Mouse (Mus musculus) A20 (cell line): ENCODE measurements around the gene 2010300C02Rik.
"Not testable (repeated sequence)": the region's sequence is repeated elsewhere in the genome, so short reads cannot be mapped to it uniquely, and the experiment has no call there.

Source experiments
- DNase-seq: peaks from one replicate; pipeline ENCODE4 v3.0.0-alpha.2; 2011; ENCODE audit warnings: low read depth, low spot score

Gene 2010300C02Rik

DNA sequence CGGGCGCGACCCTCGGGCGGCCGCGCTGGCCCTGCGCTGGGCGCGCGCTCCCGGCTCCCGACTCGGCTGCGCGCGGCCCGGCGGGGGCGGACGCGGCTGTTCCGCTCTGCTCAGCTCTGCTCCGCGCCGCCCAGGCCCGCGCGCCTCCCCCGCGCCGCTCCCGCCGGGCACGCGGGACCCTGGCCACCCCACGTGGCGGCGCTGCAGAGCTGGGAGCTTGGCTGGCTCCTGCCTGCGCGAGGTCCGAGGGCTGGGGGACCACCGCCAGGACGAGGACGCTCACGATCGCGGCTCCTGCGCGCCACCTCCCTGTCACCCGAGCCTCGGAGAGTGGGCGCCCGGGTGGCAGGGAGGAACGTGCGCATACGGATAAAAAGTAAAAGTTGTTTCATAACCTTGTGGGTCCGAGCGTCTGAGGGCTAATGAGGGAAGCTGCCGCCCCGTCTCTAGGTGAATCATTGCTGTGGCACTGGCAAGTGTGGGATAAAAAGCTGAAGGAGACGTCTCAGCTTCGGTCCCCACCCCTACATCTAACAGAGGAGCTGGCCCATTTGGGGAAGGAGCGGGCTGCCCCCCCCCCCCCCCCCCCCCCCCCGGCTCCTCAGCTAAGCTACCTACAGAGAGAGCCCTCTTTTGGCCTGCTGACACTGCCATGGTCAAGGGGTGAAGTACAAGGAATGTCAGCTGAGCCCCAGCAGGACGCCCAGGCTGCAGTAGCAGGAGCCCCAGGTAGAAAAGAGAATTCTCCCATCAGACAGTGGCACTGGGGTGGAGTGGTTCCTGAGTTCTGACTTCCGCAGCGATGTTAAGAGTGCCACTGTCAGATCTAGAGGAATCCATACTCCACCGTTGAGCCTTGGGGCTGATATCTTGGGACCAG is at the start of gene 2010300C02Rik:
Gene 2010300C02Rik (minus strand): TSS at position 325 of the 880 bp plus-strand sequence.
- DNase-seq = no peak

DNA sequence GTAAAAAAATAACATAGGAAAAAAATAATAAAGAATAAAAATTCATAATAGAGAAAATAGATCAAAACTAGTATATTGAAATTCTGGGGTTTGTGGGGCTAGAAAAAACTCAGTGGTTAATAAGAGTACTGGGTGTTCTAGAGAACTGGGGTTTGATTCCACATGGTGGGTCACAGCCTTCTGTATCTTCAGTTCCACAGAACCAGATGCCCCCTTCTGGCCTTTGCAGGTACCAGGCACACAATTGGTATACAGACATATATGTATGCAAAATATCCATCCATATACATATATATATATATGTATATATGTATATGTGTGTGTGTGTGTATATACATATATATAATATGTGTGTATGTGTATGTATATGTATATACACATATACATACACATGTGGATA is 39.5 kb upstream of the 2010300C02Rik start:
- DNase-seq = peak; percentile 12

DNA sequence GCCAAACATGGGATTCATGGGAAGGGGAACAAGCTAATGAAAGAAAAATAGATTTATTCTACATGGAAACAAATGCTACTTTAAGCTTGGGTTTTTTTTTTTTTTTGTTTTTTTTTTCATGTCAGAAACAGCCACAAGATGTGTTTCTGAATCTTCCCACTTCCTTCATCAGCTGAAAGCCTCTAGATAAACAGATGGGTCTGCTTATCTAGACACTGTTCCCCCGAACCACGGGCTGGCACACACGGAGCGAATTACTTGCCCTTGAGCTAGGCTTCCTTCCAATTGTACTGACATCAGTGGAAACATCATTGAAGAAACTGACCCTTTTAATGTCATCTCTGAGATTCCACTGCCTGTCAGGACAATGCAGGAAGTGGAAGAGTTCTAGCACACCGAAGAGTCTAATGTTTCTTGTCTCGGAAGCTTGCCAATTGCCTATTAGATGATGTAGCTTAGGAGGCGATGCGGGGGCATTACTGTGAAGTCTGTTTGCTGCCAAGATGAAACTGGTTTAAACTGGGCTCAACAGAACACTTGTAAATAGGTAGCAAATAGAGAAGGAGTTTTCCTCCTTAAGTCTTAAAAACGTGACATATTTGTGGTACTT is 24.9 kb upstream of the 2010300C02Rik start:
- DNase-seq = no peak

DNA sequence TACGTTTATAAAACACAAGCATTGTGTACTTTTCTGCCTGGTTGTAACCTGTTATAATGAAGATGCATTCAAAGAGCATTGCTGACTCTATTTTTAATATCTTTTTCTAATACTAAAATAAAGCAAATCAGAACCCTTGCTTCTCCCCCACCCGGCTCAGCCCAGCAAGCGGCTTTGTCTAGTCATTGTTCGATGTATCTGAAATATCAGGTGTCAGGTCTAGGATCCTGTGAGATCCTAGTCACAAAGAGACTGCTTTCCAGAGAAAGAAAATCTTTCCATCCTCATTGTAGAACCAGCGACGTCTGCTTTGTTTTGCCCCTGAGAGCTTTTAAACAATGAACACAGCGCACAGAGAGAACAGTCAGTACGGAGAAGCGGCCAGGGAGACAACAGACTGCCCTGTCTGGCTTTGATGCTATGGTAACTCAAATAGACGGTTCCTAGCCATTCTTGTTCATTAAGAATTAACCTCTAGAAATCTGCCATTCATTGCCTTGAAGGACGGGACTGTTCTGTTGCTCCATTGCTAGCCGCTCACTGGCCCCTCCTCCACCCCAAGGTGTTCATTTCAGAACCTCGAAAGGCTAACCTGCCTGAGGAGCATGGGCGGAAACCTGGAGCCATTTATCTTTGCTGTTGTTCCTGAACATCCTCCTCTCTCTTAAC is 22.9 kb upstream of the 2010300C02Rik start:
- DNase-seq = no peak

DNA sequence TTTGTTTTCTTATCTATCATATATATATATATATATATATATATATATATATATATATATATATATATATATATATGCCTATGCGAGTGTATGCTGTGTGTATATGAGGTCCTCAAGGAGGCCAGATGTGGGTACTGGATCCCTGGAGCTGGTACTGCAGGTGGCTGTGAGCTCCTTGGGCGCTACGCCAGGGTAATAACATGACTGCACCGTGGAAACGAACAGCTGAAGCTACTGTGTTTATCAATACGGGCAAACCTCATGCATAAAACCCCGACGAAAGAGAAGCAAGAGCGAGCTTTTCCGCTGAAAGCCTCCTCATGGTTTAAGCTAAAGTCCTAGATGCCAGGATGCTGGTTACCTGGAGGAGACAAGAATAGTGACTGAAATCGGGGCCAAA is 22.2 kb upstream of the 2010300C02Rik start:
- no peak for DNase-seq

DNA sequence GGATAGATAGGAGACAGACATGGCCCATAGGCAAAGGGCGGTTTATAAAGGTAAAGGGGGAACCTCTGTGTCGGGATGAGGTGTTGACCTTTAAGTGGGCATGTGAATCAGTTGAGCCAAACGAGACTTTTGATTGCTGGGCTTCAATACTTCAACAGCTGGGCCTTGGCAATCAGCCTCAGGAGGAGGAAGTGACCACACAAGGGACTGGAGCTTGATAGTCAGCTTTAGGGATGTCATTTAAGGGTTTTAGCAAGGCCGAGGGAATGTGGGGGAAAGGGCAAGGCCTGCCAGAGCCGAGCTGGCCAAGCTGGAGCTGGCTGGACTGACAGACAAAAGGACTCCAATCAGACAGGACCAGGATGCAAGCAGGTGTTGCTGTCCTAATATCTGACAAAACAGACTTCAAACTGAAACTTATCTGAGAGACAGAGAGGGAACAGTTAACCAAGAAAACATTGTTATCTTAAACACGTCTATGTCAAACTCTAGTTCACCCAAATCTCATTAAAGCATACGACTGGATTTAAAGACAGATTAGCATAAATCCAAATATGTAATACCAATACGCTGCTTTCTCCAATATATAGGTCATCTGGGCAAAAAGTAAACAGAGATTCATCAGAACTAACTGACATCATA is 20.4 kb upstream of the 2010300C02Rik start:
- DNase-seq = no peak

DNA sequence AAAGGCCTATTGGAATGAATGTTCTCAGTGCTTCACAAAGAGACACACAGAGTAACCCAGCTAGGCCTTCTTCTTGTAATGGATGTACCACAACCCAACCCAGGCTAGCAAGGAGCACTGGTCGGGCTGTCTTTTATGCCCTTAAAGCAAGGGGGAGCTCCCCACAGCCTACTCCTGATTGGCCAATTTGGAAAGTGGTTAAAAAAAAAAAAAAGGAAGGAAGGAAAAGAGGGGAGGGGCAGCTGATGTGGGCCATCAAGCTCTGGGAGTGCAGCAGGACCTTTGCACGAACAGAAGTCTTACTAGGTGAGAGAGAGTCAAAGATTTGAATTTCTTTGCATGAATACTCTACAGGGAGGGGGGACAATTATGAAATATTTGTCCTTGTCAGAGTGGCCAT is 19.0 kb upstream of the 2010300C02Rik start:
- no peak for DNase-seq

DNA sequence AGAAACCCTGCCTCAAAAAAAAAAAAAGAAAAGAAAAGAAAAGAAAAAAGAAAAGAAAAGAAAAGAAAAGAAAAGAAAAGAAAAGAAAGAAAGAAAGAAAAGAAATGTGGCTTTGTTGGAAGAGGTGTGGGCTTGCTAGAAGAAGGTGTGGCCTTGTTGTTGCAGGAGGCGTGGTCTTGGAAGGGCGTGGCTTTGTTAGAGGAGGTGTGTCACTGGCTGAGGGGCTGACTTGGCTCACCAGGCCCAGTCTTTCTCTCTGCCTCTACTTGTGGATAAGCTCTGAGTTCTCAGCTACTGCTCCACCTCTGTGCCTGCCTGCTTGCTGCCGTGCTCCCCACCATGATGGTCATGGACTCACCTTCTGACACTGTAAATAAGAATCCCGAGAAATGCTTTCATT is 17.2 kb upstream of the 2010300C02Rik start:
- DNase-seq = peak; percentile 47

DNA sequence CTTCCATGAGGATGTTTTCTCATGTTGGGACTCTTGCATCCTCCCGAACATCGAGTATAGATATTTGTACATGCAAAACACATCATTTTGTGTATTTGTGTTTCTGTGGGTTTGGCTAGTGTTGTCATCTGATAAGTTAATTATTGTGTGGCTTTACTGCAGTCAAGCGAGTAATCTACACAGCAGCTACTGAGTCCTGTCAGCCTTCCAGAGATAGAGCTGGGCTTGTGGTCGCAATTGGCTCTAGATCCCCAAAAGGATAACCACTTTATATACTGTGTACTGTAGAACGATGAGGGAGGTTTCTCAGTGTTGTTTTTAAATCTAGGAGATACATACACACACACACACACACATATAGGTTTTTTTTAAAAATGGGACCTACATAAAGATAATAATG is 16.0 kb upstream of the 2010300C02Rik start:
- no peak for DNase-seq

DNA sequence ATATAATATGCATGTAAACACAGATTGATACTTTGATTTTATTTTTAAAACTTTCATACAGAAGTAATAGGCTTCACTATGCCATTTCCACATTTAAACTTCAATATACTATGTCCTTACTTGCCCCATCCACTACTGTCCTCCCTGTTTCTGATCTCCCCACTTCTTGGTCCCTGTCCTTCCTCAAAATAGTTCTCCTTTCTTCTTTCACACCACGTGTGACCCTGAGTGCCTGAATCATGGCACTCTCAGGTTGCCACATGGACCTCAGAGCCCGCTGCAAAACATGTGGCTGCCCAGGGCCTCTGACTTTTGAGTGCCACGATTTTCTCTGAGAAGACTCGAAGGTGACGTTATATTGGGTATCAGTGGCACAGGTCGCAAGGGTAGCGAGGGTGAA is 15.0 kb upstream of the 2010300C02Rik start:
- DNase-seq = no peak

DNA sequence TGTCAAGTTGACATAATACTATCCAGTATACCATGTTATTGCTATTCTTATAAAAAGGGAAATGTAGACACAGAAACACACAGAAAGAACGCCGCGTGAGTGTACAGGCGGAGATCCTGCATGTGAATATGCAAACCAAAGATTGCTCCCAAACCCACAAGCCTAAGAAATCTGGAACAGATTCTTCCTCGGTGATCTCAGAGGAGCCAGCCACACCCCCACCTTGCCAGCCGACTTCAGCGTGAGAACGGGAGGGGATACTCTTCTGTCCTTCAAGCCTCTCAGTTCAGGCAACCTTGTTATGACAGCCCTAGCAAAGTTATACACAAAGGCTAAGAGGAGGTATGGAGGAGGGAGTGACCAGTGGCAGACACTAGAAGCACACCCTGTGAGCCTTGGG is 9.5 kb upstream of the 2010300C02Rik start:
- no peak for DNase-seq

DNA sequence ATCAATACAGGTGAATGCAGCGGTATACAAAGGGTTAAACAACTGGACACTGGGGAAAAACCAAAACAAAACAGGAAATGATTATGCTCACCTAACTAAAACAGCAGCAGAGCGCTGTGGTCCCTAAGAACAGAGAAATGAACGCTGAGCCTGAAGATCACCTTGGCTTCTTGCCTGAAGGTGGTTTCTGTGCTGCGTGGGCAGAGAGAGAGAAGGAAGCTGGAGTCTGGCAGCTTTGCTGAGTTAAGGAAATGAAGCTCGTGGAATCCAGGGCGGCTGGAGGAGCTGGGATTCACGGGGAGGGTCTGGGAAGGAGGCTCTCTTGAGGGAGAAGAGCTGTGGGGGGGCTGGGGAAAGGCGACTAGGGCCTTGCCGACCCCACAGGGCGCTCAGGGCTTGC is 8.2 kb upstream of the 2010300C02Rik start:
- no peak for DNase-seq

DNA sequence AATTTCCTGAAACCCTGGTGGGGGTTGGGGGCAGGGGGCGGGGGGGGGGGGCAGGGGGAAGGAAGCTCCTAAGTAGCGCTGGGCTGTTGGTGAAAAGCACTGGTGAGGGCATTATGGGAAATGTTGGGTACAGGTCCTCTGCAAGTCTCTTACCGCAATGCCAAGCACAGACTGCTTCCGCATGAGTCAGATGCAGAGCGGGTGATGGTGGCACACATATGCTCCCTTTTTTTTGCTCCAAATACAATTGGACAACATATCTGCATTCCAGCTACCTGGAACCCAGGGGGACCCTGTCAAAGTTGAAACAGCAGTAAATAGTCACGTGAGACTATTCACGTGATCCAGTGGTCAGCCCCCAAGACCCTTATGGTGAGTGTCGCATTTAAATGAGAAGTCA is 7.3 kb upstream of the 2010300C02Rik start:
- no peak for DNase-seq

DNA sequence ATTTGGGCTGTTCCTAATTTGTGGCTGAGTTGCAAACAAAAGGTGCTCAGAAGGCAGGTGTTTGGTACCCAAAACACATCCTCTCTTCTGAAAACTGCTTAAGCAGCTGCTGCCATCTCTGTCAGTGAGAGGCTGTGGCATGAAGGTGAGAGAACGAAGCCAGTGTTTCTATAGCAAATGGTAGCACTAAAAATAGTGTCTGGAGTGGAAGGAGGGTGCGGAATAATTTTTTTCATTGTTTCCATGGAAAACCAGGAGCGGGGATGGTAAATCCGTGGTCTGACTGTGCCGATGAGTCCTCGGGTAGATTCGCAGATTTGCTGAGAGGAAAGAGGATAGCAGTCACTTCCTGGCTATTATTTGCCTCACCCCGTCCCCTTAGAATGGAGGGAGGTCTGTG is 6.5 kb upstream of the 2010300C02Rik start:
- no peak for DNase-seq

DNA sequence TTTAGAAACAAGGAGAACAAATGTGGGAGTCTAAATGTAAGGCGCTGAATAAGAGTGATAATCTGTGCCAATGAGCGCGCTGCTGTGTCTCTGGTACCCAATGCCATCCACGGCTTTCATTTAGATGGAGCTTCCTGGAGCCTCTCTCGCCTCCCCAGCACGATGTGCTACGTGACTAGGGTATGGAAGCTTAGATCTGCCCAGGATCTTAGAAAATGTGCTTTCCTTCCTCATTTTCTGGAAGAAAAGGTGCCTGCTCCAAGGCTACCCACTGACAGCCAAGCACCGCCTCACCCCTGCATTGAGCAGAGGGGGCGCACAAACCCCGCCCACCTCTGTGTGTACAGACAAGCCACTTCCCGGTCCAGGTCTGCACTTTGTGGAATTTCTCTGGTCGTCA is 6.0 kb upstream of the 2010300C02Rik start:
- no peak for DNase-seq

DNA sequence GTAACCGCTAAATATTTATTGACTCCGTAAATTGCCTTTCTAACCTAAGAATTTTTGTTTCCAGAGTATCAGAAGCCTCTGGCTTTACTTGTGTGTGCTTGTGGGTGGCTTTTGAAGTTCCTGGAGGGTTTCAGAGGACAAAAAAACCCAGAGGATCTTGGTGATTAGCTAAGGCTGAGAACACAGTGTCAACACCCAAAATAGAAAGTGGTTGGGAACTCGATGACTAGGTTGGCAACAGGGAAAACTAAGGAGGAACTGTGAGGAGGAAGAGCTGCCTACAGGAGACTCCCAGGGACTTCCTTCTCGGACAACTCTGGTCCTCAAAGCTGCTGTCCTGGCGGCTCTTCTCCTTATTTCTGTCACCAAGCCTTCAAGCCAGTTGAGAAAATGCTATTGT is 1.2 kb upstream of the 2010300C02Rik start:
- no peak for DNase-seq

DNA sequence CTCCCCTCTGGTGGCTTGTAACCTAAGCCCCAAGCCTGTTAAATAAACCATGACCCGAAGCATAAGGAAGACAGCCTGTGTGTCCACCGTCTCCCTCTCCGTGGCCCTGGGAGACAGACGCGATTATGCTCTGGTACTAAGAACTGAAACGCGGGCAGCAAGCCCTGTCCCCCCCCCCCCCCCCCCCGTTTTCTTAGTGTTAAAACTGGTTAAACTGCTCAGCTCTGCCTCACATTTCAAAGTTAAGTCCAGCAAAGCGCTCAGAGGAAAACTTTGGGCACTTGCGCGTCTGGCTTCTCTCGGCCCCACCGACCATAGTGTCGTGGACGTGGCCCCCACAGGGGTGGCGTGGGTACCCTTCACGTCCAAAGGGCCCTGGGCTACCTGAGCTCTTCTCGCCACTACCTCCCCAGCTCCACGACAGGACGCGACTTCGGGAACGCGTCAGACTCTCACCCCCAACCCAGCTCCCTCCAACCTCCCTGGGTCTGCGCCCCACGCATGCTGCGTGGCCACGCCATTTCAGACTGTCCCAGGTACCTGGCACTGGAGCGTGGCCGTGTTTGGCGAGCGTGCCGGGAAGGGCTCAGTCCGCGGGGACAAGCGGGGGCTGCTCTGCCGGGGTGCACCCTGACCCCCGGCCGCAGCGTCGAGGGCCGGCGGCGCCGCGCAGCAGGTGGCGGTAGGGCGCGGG is 708 bp downstream of the 2010300C02Rik start:
- DNase-seq = no peak

DNA sequence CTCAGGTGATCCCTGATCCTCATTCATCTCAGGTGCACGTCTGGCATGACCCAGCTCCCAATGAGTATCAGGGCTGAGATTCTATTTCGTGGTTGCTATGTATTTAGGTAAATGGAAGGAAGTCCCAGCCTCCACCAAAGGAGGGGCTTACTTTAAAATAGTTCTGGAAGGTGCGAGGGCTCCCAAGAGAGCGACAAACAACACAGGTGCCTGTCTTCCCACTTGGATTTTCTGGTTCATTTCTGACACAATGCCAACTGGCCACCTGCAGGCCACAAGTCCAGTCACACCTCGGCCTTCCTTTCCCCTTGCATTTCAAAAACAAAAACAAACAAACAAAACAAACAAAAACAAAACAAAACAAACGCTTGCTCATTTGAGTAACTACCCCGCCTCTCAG is 1.4 kb downstream of the 2010300C02Rik start:
- DNase-seq = no peak

DNA sequence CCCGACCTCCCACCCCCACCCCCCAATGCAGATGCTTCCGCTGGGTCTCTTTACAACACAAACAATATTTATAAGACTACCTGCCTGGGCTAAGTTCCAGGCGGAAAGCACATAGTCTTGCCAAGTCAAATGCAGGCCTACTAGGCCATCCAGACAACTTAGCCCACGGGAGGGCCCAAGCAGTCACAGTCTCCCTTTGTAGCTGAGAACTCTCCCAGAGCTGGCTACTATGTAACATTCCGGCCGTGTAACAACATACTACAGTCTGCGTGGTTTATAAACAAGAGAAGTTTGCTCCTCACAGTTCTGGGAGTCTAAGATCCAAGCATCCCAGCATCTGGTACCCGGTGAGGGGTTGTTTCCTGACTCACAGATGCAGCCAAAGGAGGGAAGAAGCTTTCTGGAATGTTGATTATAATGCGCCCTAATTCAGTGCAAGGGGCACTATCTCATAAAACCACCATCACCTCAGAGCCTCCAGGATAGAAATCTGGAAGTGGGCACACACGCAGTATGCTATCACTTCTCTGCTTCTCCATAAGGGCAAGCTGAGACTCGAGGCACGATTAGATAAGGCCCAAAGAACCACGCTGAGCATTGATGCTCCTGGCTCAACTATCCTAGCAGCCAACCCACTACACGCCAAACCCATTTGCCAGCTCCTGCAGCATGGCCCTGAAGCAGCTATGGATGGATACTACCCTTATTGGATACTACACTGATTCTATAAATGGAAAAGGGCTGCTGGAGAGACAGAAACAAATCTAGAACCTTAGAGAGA is 2.3 kb downstream of the 2010300C02Rik start:
- DNase-seq = no peak

DNA sequence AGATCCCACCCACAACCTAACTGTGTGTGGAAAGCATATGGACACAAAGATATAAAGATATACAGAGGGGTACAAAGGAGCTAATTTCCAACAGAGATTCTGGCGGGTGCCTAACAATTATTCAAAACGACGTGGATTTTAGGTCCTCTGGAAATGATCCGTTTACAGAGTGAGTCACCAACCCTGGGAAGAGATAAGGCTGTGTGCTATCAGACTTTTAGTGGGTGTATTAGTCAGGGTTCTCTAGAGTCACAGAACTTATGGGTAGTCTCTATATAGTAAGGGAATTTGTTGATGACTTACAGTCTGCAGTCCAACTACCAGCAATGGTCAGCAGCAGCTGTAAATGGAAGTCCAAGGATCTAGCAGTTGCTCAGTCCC is 7.5 kb downstream of the 2010300C02Rik start:
- not testable (repeated sequence) for DNase-seq
